15 mouse cellular contexts compared by ENCODE assay signal in genomic region chr11:78624377-78624776, GRCm38 (mm10).
DNase-seq lines count a peak whose midpoint lies in the region; ATAC-seq and TF ChIP-seq lines count a peak whose summit lies in the region.
"Had no signal": no experiment of that assay in that cellular context is flagged by ENCODE, and none has a peak within 500 bp of the region (broad histone marks: within the 10 kb centered on the region; RNA-seq: fewer than 3 reads in every experiment).

No protein-coding gene starts in this region.

- H3K9me3 ChIP-seq in kidney, postnatal 0 days (replicated peaks; ENCODE audit: low read length) = no peaks in the 10 kb centered on the region
- no peaks in the 10 kb centered on the region for H3K9me3 ChIP-seq in lung, embryonic 16.5 days (ENCODE audit: control insufficient read depth, low read length)
- H3K9me3 ChIP-seq in hindbrain, embryonic 14.5 days (ENCODE audit: control insufficient read depth, low read length) = no peaks in the 10 kb centered on the region
- H3K9me3 ChIP-seq: hindbrain, embryonic 15.5 days; midbrain, embryonic 12.5 days had no signal

- H3K4me3 ChIP-seq in kidney, postnatal 0 days (replicated peaks; ENCODE audit: low read depth, low read length) = no peak overlapping the region
- H3K4me3 ChIP-seq in kidney, adult 2 months (ENCODE audit: insufficient read depth, low read depth, low read length) = no peak overlapping the region
- no peak overlapping the region for H3K4me3 ChIP-seq in lung, embryonic 16.5 days (ENCODE audit: low read length)
- H3K4me3 ChIP-seq in hindbrain, embryonic 14.5 days (replicated peaks; ENCODE audit: low read length) = no peak overlapping the region
- H3K4me3 ChIP-seq: hindbrain, embryonic 15.5 days; left cerebral cortex, adult 2 months; midbrain, embryonic 12.5 days had no signal

- no peak overlapping the region for H3K27ac ChIP-seq in kidney, postnatal 0 days
- H3K27ac ChIP-seq in kidney, adult 2 months (ENCODE audit: insufficient read depth, low read depth, low read length) = no peak overlapping the region
- peak overlapping the region; percentile 32; the same call in 1 of the 2 replicates for H3K27ac ChIP-seq in lung, embryonic 16.5 days (ENCODE audit: low read length)
- no peak overlapping the region for H3K27ac ChIP-seq in hindbrain, embryonic 14.5 days
- H3K27ac ChIP-seq: hindbrain, embryonic 15.5 days; left cerebral cortex, adult 2 months; midbrain, embryonic 12.5 days had no signal

- H3K27me3 ChIP-seq in kidney, postnatal 0 days (ENCODE audit: insufficient read depth, low read length) = no peaks in the 10 kb centered on the region
- no peaks in the 10 kb centered on the region for H3K27me3 ChIP-seq in kidney, adult 2 months (replicated peaks; ENCODE audit: control insufficient read depth, insufficient read depth, low read length)
- H3K27me3 ChIP-seq in lung, embryonic 16.5 days (ENCODE audit: control insufficient read depth, insufficient read depth, low read depth, low read length) = no peaks in the 10 kb centered on the region
- H3K27me3 ChIP-seq in hindbrain, embryonic 14.5 days (ENCODE audit: control insufficient read depth, insufficient read depth, low read length) = no peaks in the 10 kb centered on the region
- H3K27me3 ChIP-seq: hindbrain, embryonic 15.5 days; midbrain, embryonic 12.5 days had no signal

- no peak overlapping the region for H3K4me2 ChIP-seq in kidney, postnatal 0 days (ENCODE audit: low read length)
- no peak overlapping the region for H3K4me2 ChIP-seq in lung, embryonic 16.5 days (ENCODE audit: low read depth, low read length)
- no peak overlapping the region for H3K4me2 ChIP-seq in hindbrain, embryonic 14.5 days (replicated peaks)
- H3K4me2 ChIP-seq: hindbrain, embryonic 15.5 days; liver, embryonic 11.5 days; midbrain, embryonic 12.5 days had no signal

- WGBS in kidney, postnatal 0 days = 32% methylated on average over 3 of the region's 3 CpGs
- WGBS in kidney, adult 2 months = 46% methylated on average over 3 of the region's 3 CpGs
- 24% methylated on average over 3 of the region's 3 CpGs for WGBS in lung, embryonic 16.5 days
- WGBS in hindbrain, embryonic 14.5 days = 83% methylated on average over 3 of the region's 3 CpGs

- TF ChIP-seq CTCF in kidney, postnatal 0 days (IDR thresholded peaks at IDR 0.05; ENCODE audit: low read depth) = no peak
- TF ChIP-seq CTCF in kidney, adult 2 months (conservative IDR thresholded peaks at IDR 0.05; ENCODE audit: insufficient read depth, insufficient read length, low read depth, low read length) = no peak

- ATAC-seq in kidney, postnatal 0 days (replicated peaks; ENCODE audit: low FRiP score, low read depth) = no peak
- peak; percentile 74; the same call in 1 of the 2 replicates for ATAC-seq in lung, embryonic 16.5 days (ENCODE audit: low read depth)
- no peak for ATAC-seq in hindbrain, embryonic 14.5 days (ENCODE audit: low FRiP score)
- ATAC-seq: CD4-positive, CD25-positive, alpha-beta regulatory T cell, adult 4 months had no signal

- H3K36me3 ChIP-seq in kidney, postnatal 0 days (ENCODE audit: insufficient read depth, low read length) = no peaks in the 10 kb centered on the region
- H3K36me3 ChIP-seq in kidney, adult 2 months (ENCODE audit: control insufficient read depth, insufficient read depth, low read length) = no peaks in the 10 kb centered on the region
- H3K36me3 ChIP-seq in lung, embryonic 16.5 days (ENCODE audit: control insufficient read depth, insufficient read depth, low read length) = no peaks in the 10 kb centered on the region
- H3K36me3 ChIP-seq in hindbrain, embryonic 14.5 days (replicated peaks; ENCODE audit: control insufficient read depth, insufficient read depth) = no peaks in the 10 kb centered on the region; the same call in none of the 2 replicates
- H3K36me3 ChIP-seq: hindbrain, embryonic 15.5 days; midbrain, embryonic 12.5 days had no signal

- no peak for TF ChIP-seq POLR2A in kidney, adult 2 months (IDR thresholded peaks at IDR 0.05; ENCODE audit: low read depth, low read length)

- DNase-seq in kidney, postnatal 0 days (ENCODE audit: low spot score) = peak; percentile 64
- DNase-seq in kidney, adult 2 months = no peak
- peak; percentile 14 for DNase-seq in embryo, embryonic 10.5 days (ENCODE audit: low spot score)
- peak; percentile 20 to 37 for DNase-seq in thymus, postnatal 10 days (ENCODE audit: low spot score in 2 of 2)
- no peak for DNase-seq in urinary bladder, postnatal 4 days (ENCODE audit: low spot score in 2 of 2)
- no peak for DNase-seq in urinary bladder, postnatal 10 days (ENCODE audit: low spot score)
- no peak for DNase-seq in hindbrain, embryonic 14.5 days (ENCODE audit: low spot score)
- DNase-seq: adrenal gland, postnatal 25 days; cerebellum, adult 18-20 months had no signal

- peaks cover 1% of the 10 kb centered on the region; the same call in 1 of the 2 replicates for H3K4me1 ChIP-seq in kidney, postnatal 0 days (replicated peaks; ENCODE audit: insufficient read depth, low read length)
- H3K4me1 ChIP-seq in kidney, adult 2 months (ENCODE audit: control insufficient read depth, insufficient read depth, low read length) = peaks cover 4% of the 10 kb centered on the region; the same call in 1 of the 2 replicates
- H3K4me1 ChIP-seq in lung, embryonic 16.5 days (replicated peaks; ENCODE audit: control insufficient read depth, insufficient read depth, low read length) = no peaks in the 10 kb centered on the region; the same call in 1 of the 2 replicates
- H3K4me1 ChIP-seq in hindbrain, embryonic 14.5 days (replicated peaks; ENCODE audit: control insufficient read depth, insufficient read depth, low read length) = no peaks in the 10 kb centered on the region
- H3K4me1 ChIP-seq: hindbrain, embryonic 15.5 days; midbrain, embryonic 12.5 days had no signal

- no peak overlapping the region for H3K9ac ChIP-seq in kidney, postnatal 0 days (ENCODE audit: low read depth, low read length)
- H3K9ac ChIP-seq in lung, embryonic 16.5 days (ENCODE audit: low read length) = no peak overlapping the region
- no peak overlapping the region for H3K9ac ChIP-seq in hindbrain, embryonic 14.5 days
- H3K9ac ChIP-seq: hindbrain, embryonic 15.5 days; midbrain, embryonic 12.5 days had no signal

Comparison
In these comparisons a context has a peak if more than half of its experiments do, and no peak if none do; other contexts are left out.
1. DNase-seq: peak in kidney, postnatal 0 days (single experiment), embryo, embryonic 10.5 days (single experiment) and thymus, postnatal 10 days (2 of 2); none in kidney, adult 2 months (single experiment), urinary bladder, postnatal 4 days (0 of 2), urinary bladder, postnatal 10 days (single experiment) and hindbrain, embryonic 14.5 days (single experiment).